Mouse (Mus musculus) cerebellum, adult 18-20 months (tissue): ENCODE measurements at regions not wholly inside any gene's neighbourhood (a gene's known extent, or its start where the extent isn't known, plus 50 kb on each side); places are given as distances from the start of the nearest gene placed in this dataset.
A peak's percentile ranks its signal among the peaks of the same experiment; 100 is the strongest.
"Not testable (repeated sequence)": the region's sequence is repeated elsewhere in the genome, so short reads cannot be mapped to it uniquely, and the experiment has no call there.

ENCODE experiments used
- DNase-seq, 2 experiments: peaks; one replicate each; pipeline ENCODE4 v3.0.0; 2021

GRCm38 (mm10) chr1:78588036-78588435 lies 69.6 kb upstream of the Acsl3 start:
- DNase-seq = no peak

GRCm38 (mm10) chr1:78588660-78589059 lies 69.0 kb upstream of the Acsl3 start:
- not testable (repeated sequence) for DNase-seq

- peak; percentile 13 to 24 for DNase-seq
Observed at GRCm38 (mm10) chr1:78590558-78590957, 67.1 kb upstream of the Acsl3 start.

GRCm38 (mm10) chr1:78593927-78594641 lies 63.5 kb upstream of the Acsl3 start:
- DNase-seq = peak in 1 of 2 experiments; percentile 17

- DNase-seq = no peak
Observed at GRCm38 (mm10) chr1:78595521-78596139, 62.0 kb upstream of the Acsl3 start.

GRCm38 (mm10) chr1:78598561-78598960 lies 59.1 kb upstream of the Acsl3 start:
- peak in 1 of 2 experiments; percentile 4 for DNase-seq

GRCm38 (mm10) chr1:78600666-78601065 lies 57.0 kb upstream of the Acsl3 start:
- DNase-seq = no peak

GRCm38 (mm10) chr1:78601568-78601967 lies 56.1 kb upstream of the Acsl3 start:
- DNase-seq = no peak

GRCm38 (mm10) chr1:78602039-78602438 lies 55.6 kb upstream of the Acsl3 start:
- DNase-seq = no peak

GRCm38 (mm10) chr1:78602885-78603284 lies 54.7 kb upstream of the Acsl3 start:
- DNase-seq = no peak

- DNase-seq = no peak
Observed at GRCm38 (mm10) chr1:78604820-78605550, 52.6 kb upstream of the Acsl3 start.
